Mouse (Mus musculus): Measurements from ENCODE around the gene Ube2q2. TPM values are rescaled to one million over a fixed set of nuclear protein-coding genes. Genes with fewer than 3 reads are reported as not detected.
"Not testable (repeated sequence)": the region's sequence is repeated elsewhere in the genome, so short reads cannot be mapped to it uniquely, and the experiment has no call there.

The Ube2q2 gene
- polyA plus RNA-seq, 1 experiment from 2014 or later: 6.0 TPM

DNA sequence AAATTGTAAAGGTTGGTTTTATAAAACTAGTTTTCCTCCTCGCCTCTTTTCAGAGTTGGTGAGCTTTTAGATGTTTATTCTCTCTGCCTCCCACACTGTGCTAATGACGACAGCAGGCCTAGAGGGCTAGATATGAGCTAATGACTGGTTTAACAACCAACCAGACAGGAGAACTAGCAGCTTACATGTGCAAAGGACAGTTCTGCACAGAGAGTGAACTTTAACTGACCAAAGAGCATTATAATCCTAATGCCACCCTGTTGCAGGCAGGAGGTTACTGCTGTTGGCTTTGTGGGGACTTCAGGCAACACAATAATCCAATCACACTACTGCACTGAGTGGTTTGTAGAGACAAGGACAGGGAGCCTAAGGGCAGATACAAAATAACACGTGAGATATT lies 94.6 kb downstream of the Ube2q2 start:
- Histone ChIP-seq H3K9me3 (replicated peaks; ENCODE audit: control insufficient read depth, low read length) (no peaks in the 10 kb centered on the region), H3K27ac (ENCODE audit: low read length) (no peak overlapping the region), H3K4me2 (ENCODE audit: low read depth, low read length) (no peak overlapping the region), H3K9ac (ENCODE audit: low read depth, low read length) (no peak overlapping the region), H3K4me1 (ENCODE audit: control insufficient read depth, low read depth, low read length) (no peaks in the 10 kb centered on the region), H3K36me3 (ENCODE audit: control insufficient read depth, insufficient read depth) (no peaks in the 10 kb centered on the region), H3K27me3 (ENCODE audit: control insufficient read depth, insufficient read depth, low read depth, low read length) (no peaks in the 10 kb centered on the region), H3K4me3 (ENCODE audit: low read depth, low read length) (no peak overlapping the region)
- 54% methylated on average over 3 of the region's 3 CpGs for WGBS (ENCODE audit: insufficient replicate concordance)
- no peak for ATAC-seq (ENCODE audit: low read depth)

DNA sequence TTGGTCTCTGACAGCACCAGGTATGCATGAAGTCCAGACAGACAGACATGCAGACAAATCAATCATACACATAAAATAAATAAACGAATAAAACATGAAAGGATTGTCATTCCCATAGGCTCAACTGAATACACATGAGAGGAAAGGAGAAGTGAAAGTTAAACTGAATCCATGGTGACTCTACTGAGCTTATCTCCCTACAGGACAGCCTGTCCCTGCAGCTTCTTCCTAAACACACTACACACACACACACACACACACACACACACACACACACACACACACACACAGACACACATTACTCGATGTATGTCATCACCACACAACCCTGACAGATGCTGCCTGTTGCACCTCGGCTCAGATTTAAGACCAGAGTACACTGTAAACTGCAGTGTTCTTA lies 95.4 kb downstream of the Ube2q2 start:
- Histone ChIP-seq H3K4me3 (ENCODE audit: low read depth, low read length) (no peak overlapping the region), H3K4me2 (ENCODE audit: low read depth, low read length) (no peak overlapping the region), H3K4me1 (ENCODE audit: control insufficient read depth, low read depth, low read length) (no peaks in the 10 kb centered on the region), H3K36me3 (ENCODE audit: control insufficient read depth, insufficient read depth) (no peaks in the 10 kb centered on the region), H3K9ac (ENCODE audit: low read depth, low read length) (no peak overlapping the region), H3K27me3 (ENCODE audit: control insufficient read depth, insufficient read depth, low read depth, low read length) (no peaks in the 10 kb centered on the region), H3K9me3 (replicated peaks; ENCODE audit: control insufficient read depth, low read length) (no peaks in the 10 kb centered on the region), H3K27ac (ENCODE audit: low read length) (no peak overlapping the region)
- 36% methylated on average over 3 of the region's 3 CpGs for WGBS (ENCODE audit: insufficient replicate concordance)
- ATAC-seq (ENCODE audit: low read depth): no peak

DNA sequence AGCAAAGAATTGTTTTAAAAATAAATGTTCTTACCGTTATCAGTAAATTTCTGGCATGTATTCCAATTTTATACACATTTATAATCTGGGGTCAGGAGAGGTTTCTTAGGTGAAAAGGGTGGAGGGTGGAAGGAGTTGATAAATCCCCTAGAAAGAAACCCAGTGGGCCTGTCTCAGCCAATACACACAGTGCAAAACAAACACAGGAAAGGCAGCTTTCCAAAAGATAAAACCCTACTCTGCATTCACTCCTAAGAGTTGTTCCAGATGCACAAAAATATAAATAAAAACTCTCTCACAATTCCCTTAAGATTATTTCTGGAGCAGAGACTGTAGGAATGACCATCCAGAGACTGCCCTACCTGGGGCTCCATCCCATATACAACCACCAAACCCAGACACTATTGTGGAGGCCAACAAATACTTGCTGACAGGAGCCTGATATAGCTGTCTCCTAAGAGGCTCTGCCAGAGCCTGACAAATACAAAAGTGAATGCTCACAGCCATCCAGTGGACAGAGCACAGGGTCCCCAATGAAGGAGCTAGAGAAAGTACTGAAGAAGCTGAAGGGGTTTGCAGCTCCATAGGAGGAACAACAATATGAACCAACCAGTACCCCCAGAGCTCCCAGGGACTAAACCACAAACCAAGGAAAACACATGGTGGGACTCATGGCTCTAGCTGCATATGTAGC lies 96.5 kb downstream of the Ube2q2 start:
- 69% methylated on average over 1 of the region's 1 CpGs for WGBS (ENCODE audit: insufficient replicate concordance)
- not testable (repeated sequence) for H3K36me3 ChIP-seq (ENCODE audit: control insufficient read depth, insufficient read depth); H3K27ac ChIP-seq (ENCODE audit: low read length); H3K4me3 ChIP-seq (ENCODE audit: low read depth, low read length); H3K27me3 ChIP-seq (ENCODE audit: control insufficient read depth, insufficient read depth, low read depth, low read length); H3K9ac ChIP-seq (ENCODE audit: low read depth, low read length); H3K9me3 ChIP-seq (replicated peaks; ENCODE audit: control insufficient read depth, low read length); ATAC-seq (ENCODE audit: low read depth); H3K4me1 ChIP-seq (ENCODE audit: control insufficient read depth, low read depth, low read length); H3K4me2 ChIP-seq (ENCODE audit: low read depth, low read length)

DNA sequence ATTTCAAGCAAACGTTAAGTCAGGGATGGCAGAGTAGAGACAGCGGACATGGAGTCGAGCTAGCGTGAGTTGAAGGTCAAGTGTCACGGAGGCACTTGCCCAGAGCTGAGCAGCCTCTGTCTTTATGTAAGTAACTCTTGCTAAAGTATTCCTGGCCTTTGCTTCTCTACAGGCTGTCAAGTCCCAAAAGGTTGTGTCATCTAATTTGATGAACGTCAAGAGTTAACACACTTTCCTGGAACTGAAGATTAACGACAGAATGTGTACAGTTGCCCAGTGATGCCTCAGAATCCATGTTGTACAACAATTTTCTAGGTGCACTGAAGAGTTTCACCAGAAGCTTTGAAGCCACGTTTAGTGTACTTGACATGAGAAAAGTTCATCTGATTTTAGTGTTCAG lies 97.8 kb downstream of the Ube2q2 start:
- Histone ChIP-seq H3K4me2 (ENCODE audit: low read depth, low read length) (no peak overlapping the region), H3K9ac (ENCODE audit: low read depth, low read length) (no peak overlapping the region), H3K4me3 (ENCODE audit: low read depth, low read length) (no peak overlapping the region), H3K4me1 (ENCODE audit: control insufficient read depth, low read depth, low read length) (no peaks in the 10 kb centered on the region), H3K36me3 (ENCODE audit: control insufficient read depth, insufficient read depth) (no peaks in the 10 kb centered on the region), H3K27me3 (ENCODE audit: control insufficient read depth, insufficient read depth, low read depth, low read length) (no peaks in the 10 kb centered on the region), H3K9me3 (replicated peaks; ENCODE audit: control insufficient read depth, low read length) (no peaks in the 10 kb centered on the region), H3K27ac (ENCODE audit: low read length) (no peak overlapping the region)
- 61% methylated on average over 8 of the region's 8 CpGs for WGBS (ENCODE audit: insufficient replicate concordance)
- no peak for ATAC-seq (ENCODE audit: low read depth)

DNA sequence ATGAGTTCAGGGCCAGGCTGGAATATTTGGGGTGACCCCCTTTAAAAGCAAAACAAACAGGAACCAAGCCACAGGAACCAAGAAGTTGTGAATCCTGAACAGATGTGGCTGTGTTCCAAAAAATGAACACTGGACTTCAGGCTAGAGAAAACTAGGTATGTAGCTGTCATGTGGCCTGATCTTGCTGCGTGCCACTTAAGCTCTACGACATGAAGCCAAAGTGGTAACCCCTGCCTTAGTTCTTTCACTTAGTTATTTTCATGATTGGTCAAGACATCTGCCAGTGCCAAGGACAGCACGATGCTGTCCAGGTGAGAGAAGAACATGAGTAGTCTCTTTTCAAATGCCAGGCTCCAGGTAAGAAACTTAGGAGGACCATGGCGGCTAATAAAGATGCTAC lies 98.3 kb downstream of the Ube2q2 start:
- no peak overlapping the region for H3K27ac ChIP-seq (ENCODE audit: low read length)
- no peaks in the 10 kb centered on the region for H3K4me1 ChIP-seq (ENCODE audit: control insufficient read depth, low read depth, low read length)
- H3K4me2 ChIP-seq (ENCODE audit: low read depth, low read length): no peak overlapping the region
- ATAC-seq (ENCODE audit: low read depth): no peak
- H3K9ac ChIP-seq (ENCODE audit: low read depth, low read length): no peak overlapping the region
- 81% methylated on average over 4 of the region's 4 CpGs for WGBS (ENCODE audit: insufficient replicate concordance)
- H3K9me3 ChIP-seq (replicated peaks; ENCODE audit: control insufficient read depth, low read length): no peaks in the 10 kb centered on the region
- no peak overlapping the region for H3K4me3 ChIP-seq (ENCODE audit: low read depth, low read length)
- no peaks in the 10 kb centered on the region for H3K27me3 ChIP-seq (ENCODE audit: control insufficient read depth, insufficient read depth, low read depth, low read length)
- H3K36me3 ChIP-seq (ENCODE audit: control insufficient read depth, insufficient read depth): no peaks in the 10 kb centered on the region

DNA sequence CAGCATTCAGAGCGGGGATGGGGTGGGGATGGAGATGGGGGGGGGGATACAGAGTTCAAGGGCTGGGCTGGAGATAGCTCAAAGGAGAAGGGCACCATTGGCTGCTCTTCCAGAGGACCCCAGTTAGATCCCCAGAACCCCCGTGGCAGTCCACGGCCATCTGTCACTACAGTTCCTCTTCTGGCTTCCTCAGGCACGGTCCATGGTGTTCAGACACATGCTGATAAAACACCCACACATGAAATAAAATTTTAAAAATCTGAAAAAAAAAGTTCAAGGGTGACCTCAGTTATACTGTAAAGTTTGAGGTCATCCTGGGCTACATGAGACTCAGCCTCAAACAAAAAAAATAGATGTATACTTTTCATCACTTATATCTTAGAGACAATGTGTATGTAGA lies 99.8 kb downstream of the Ube2q2 start:
- Histone ChIP-seq H3K27ac (ENCODE audit: low read length) (no peak overlapping the region), H3K4me1 (ENCODE audit: control insufficient read depth, low read depth, low read length) (no peaks in the 10 kb centered on the region), H3K9ac (ENCODE audit: low read depth, low read length) (no peak overlapping the region), H3K9me3 (replicated peaks; ENCODE audit: control insufficient read depth, low read length) (no peaks in the 10 kb centered on the region), H3K27me3 (ENCODE audit: control insufficient read depth, insufficient read depth, low read depth, low read length) (no peaks in the 10 kb centered on the region), H3K36me3 (ENCODE audit: control insufficient read depth, insufficient read depth) (no peaks in the 10 kb centered on the region), H3K4me2 (ENCODE audit: low read depth, low read length) (no peak overlapping the region), H3K4me3 (ENCODE audit: low read depth, low read length) (no peak overlapping the region)
- ATAC-seq (ENCODE audit: low read depth): no peak
- WGBS (ENCODE audit: insufficient replicate concordance): 25% methylated on average over 4 of the region's 4 CpGs

DNA sequence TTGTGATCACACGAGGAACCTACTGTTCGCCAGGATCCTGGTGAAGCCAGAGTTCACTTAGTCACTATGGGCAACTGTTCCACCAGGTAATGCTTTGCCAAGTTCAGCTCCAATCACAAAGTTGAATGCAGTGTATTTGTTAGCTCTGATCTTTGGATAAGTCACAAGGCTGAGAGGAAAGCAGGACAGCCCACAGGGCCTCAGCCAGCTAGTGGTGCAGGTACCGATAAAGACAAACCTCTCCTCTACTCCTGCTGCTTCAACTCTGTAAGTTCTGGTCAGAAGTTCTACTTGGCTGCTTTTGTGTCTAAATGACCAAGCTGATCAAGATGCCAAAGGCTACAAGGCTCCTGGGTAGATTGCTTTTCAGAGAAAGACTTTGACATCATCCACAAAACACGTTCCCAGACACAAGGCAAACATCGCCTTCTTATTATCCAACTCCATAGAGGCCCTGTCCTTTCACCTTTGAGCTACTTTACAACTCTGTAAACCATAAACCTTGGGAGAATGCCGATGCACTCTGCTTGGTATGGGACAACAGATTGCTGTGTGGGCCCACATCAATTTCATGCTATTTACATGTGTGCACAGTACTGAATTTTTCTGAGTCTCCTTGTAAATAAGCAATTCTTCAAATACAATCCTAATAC lies 102.1 kb downstream of the Ube2q2 start:
- Histone ChIP-seq H3K4me2 (ENCODE audit: low read depth, low read length) (no peak overlapping the region), H3K4me3 (ENCODE audit: low read depth, low read length) (no peak overlapping the region), H3K9ac (ENCODE audit: low read depth, low read length) (no peak overlapping the region), H3K9me3 (replicated peaks; ENCODE audit: control insufficient read depth, low read length) (no peaks in the 10 kb centered on the region), H3K27me3 (ENCODE audit: control insufficient read depth, insufficient read depth, low read depth, low read length) (no peaks in the 10 kb centered on the region), H3K27ac (ENCODE audit: low read length) (no peak overlapping the region), H3K36me3 (ENCODE audit: control insufficient read depth, insufficient read depth) (no peaks in the 10 kb centered on the region), H3K4me1 (ENCODE audit: control insufficient read depth, low read depth, low read length) (no peaks in the 10 kb centered on the region)
- ATAC-seq (ENCODE audit: low read depth): no peak
- WGBS (ENCODE audit: insufficient replicate concordance): 65% methylated on average over 6 of the region's 6 CpGs

DNA sequence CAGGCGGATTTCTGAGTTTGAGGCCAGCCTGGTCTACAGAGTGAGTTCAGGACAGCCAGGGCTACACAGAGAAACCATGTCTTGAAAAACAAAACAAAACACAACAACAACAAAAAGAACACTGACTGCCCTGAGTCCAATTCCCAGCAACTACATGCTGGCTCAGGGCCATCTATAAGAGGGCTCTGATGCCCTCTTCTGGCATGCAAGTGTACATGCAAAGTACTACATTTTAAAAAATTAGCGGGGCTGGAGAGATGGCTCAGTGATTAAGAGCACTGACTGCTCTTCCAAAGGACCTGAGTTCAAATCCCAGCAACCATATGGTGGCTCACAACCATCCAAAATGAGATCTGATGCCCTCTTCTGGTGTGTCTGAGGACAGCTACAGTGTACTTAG lies 103.4 kb downstream of the Ube2q2 start:
- H3K9me3 ChIP-seq (replicated peaks; ENCODE audit: control insufficient read depth, low read length); H3K27me3 ChIP-seq (ENCODE audit: control insufficient read depth, insufficient read depth, low read depth, low read length); ATAC-seq (ENCODE audit: low read depth); H3K36me3 ChIP-seq (ENCODE audit: control insufficient read depth, insufficient read depth); H3K4me1 ChIP-seq (ENCODE audit: control insufficient read depth, low read depth, low read length); H3K27ac ChIP-seq (ENCODE audit: low read length); H3K4me2 ChIP-seq (ENCODE audit: low read depth, low read length); H3K4me3 ChIP-seq (ENCODE audit: low read depth, low read length); H3K9ac ChIP-seq (ENCODE audit: low read depth, low read length): not testable (repeated sequence)
- 19% methylated on average over 2 of the region's 2 CpGs for WGBS (ENCODE audit: insufficient replicate concordance)

DNA sequence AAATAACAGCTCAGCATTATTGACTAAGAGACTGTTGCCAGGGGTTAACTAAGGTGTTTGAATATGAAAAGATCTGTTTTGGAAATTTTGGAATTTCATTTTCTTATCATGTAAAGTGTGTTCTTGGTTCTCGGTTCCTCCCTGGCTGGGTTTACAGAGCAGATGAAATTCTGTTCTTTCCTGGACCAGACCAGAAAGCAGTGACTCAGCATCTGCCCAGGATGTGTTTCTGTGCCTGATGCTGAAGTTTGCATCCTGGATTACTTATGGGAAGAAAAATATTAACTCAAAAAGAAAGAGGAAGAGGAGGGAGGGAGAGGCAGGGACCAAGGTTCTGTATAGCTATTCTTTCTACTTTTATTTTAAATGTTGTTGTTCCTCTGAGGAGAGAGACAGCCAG lies 105.2 kb downstream of the Ube2q2 start:
- 12% methylated on average over 1 of the region's 1 CpGs for WGBS (ENCODE audit: insufficient replicate concordance)
- Histone ChIP-seq H3K4me2 (ENCODE audit: low read depth, low read length) (no peak overlapping the region), H3K4me1 (ENCODE audit: control insufficient read depth, low read depth, low read length) (no peaks in the 10 kb centered on the region), H3K27me3 (ENCODE audit: control insufficient read depth, insufficient read depth, low read depth, low read length) (no peaks in the 10 kb centered on the region), H3K27ac (ENCODE audit: low read length) (no peak overlapping the region), H3K36me3 (ENCODE audit: control insufficient read depth, insufficient read depth) (no peaks in the 10 kb centered on the region), H3K9ac (ENCODE audit: low read depth, low read length) (no peak overlapping the region), H3K9me3 (replicated peaks; ENCODE audit: control insufficient read depth, low read length) (no peaks in the 10 kb centered on the region), H3K4me3 (ENCODE audit: low read depth, low read length) (no peak overlapping the region)
- no peak for ATAC-seq (ENCODE audit: low read depth)
